Mouse (Mus musculus) testis, adult 2 months (tissue): ENCODE results near the gene Spout1.

Experiments
- CTCF ChIP-seq: fragments of 200-500 bp; IDR thresholded peaks from 2 replicates; pipeline ENCODE4 v1.5.1; 2012; ENCODE audit warnings: low read depth, mild to moderate bottlenecking, inconsistent platforms, low read length, moderate library complexity; ENCODE audit not compliant: control insufficient read depth, insufficient read depth, insufficient replicate concordance
- POLR2A ChIP-seq: fragments of 200-500 bp; IDR thresholded peaks from 2 replicates; pipeline ENCODE4 v1.6.1; 2012; ENCODE audit warnings: low read depth, mild to moderate bottlenecking, inconsistent platforms, low read length, moderate library complexity; ENCODE audit not compliant: control insufficient read depth

GRCm38 (mm10) chr2:30182424-30182823 lies 4.2 kb upstream of the Spout1 start:
- TF ChIP-seq CTCF = no peak
- no peak for TF ChIP-seq POLR2A
